In genomic region chr8:61789289-61789688, GRCm38 (mm10) we compare ENCODE assay signal across 26 mouse cellular contexts.
"Had no signal": no experiment of that assay in that cellular context is flagged by ENCODE, and none has a peak within 500 bp of the region (broad histone marks: within the 10 kb centered on the region; RNA-seq: fewer than 3 reads in every experiment).

No protein-coding gene starts in this region.

- H3K9me3 ChIP-seq: heart, embryonic 13.5 days; heart, embryonic 15.5 days; hindbrain, embryonic 10.5 days; hindbrain, embryonic 12.5 days; intestine, embryonic 15.5 days; limb, embryonic 13.5 days; liver, embryonic 13.5 days had no signal

- H3K4me1 ChIP-seq: heart, embryonic 15.5 days; hindbrain, embryonic 10.5 days; hindbrain, embryonic 12.5 days; intestine, embryonic 15.5 days; liver, embryonic 13.5 days had no signal

- H3K4me3 ChIP-seq: heart, adult 2 months; heart, embryonic 13.5 days; heart, embryonic 15.5 days; hindbrain, embryonic 10.5 days; hindbrain, embryonic 12.5 days; intestine, embryonic 15.5 days; layer of hippocampus, adult 2 months; left cerebral cortex, adult 2 months; limb, embryonic 13.5 days; liver, embryonic 13.5 days had no signal

- H3K27me3 ChIP-seq: heart, embryonic 13.5 days; heart, embryonic 15.5 days; hindbrain, embryonic 12.5 days; intestine, embryonic 15.5 days; limb, embryonic 13.5 days; liver, embryonic 13.5 days had no signal

- H3K9ac ChIP-seq: heart, embryonic 13.5 days; heart, embryonic 15.5 days; hindbrain, embryonic 12.5 days; hindbrain, embryonic 14.5 days; intestine, embryonic 15.5 days; limb, embryonic 13.5 days; liver, embryonic 13.5 days had no signal

- H3K36me3 ChIP-seq: heart, embryonic 13.5 days; heart, embryonic 15.5 days; hindbrain, embryonic 10.5 days; hindbrain, embryonic 12.5 days; intestine, embryonic 15.5 days; limb, embryonic 13.5 days; liver, embryonic 13.5 days had no signal

- DNase-seq: gastrocnemius, postnatal 14 days; gastrocnemius, postnatal 36 days; heart, adult 11 months; heart, adult 2 months; heart, postnatal 4 days; kidney, adult 18-20 months; kidney, adult 8-10 months; kidney, postnatal 10 days; kidney, postnatal 25 days; kidney, postnatal 4 days; liver; liver, embryonic 13.5 days had no signal

- H3K27ac ChIP-seq: heart, adult 2 months; heart, embryonic 13.5 days; heart, embryonic 15.5 days; hindbrain, embryonic 10.5 days; hindbrain, embryonic 12.5 days; hindbrain, embryonic 14.5 days; intestine, embryonic 15.5 days; layer of hippocampus, adult 2 months; left cerebral cortex, adult 2 months; limb, embryonic 13.5 days; liver, embryonic 13.5 days had no signal

- H3K4me2 ChIP-seq: heart, embryonic 11.5 days; heart, embryonic 13.5 days; heart, embryonic 15.5 days; hindbrain, embryonic 12.5 days; hindbrain, embryonic 14.5 days; intestine, embryonic 15.5 days; limb, embryonic 13.5 days; liver, embryonic 11.5 days; liver, embryonic 13.5 days had no signal

- ATAC-seq: hindbrain, embryonic 16.5 days; inflammation-experienced regulatory T-cells, adult 6 months; intestine, embryonic 15.5 days; intestine, postnatal 0 days had no signal
